Mouse (Mus musculus): ENCODE data around the gene Baiap2l1.

DNA sequence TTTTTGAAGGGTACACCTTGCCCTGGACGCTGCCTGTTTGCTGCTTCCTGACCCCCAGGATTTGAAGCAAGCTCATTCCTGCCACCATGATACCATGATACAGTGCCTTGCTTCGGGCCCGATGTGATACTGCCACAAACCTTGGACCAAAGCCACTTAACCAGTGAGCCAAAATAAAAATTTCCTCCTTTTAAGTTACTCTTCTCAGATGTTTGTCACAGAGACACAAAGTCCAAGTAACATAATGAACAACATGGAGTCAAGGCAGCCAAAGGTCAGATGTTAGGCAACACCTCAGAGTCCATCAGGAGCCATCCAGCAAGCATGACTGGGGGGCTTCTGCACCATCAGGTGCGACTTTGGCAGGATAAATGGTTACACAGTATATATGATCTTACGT is 125.4 kb downstream of the Baiap2l1 start:
- TF ChIP-seq CTCF (IDR thresholded peaks at IDR 0.05; ENCODE audit: borderline replicate concordance, control insufficient read depth, extremely low read depth, insufficient read depth, low read length, poor library complexity) (no peak), POLR2A (IDR thresholded peaks at IDR 0.05; ENCODE audit: control insufficient read depth, extremely low read depth, insufficient read depth, low read length, poor library complexity) (no peak)

All from thymus, adult 2 months (tissue).